Mouse (Mus musculus): ENCODE results near the gene Selenoi. TPM values are rescaled to one million over a fixed set of nuclear protein-coding genes. Genes with fewer than 3 reads are reported as not detected.

The Selenoi gene
- 0.07 and 0.12 TPM in 2 replicates for polyA plus RNA-seq (2012)

- TF ChIP-seq GATA1 (IDR thresholded peaks at IDR 0.05; ENCODE audit: low read length) (no peak), TAL1 (IDR thresholded peaks at IDR 0.05; ENCODE audit: low read length) (no peak)
- H3K36me3 ChIP-seq (ENCODE audit: control insufficient read depth) = peaks cover 12% of the 10 kb centered on the region
- H3K4me3 ChIP-seq (replicated peaks) = peak within 1 kb of the TSS; percentile 93
- H3K4me1 ChIP-seq (ENCODE audit: control insufficient read depth) = peaks cover 52% of the 10 kb centered on the region
- H3K27me3 ChIP-seq (ENCODE audit: control insufficient read depth) = no peaks in the 10 kb centered on the region
- peaks cover 3% of the 10 kb centered on the region for H3K9me3 ChIP-seq (ENCODE audit: control insufficient read depth, low read length)
Measured at GRCm38 (mm10) chr5:30232271-30232971, at the start of gene Selenoi. Selenoi (plus strand) TSS chr5:30232581.

GRCm38 (mm10) chr5:30187687-30188485, 44.5 kb upstream of the Selenoi start:
- Histone ChIP-seq H3K4me1 (ENCODE audit: control insufficient read depth) (no peaks in the 10 kb centered on the region), H3K4me3 (replicated peaks) (no peak overlapping the region), H3K9me3 (ENCODE audit: control insufficient read depth, low read length) (no peaks in the 10 kb centered on the region), H3K36me3 (ENCODE audit: control insufficient read depth) (peaks cover 52% of the 10 kb centered on the region), H3K27me3 (ENCODE audit: control insufficient read depth) (no peaks in the 10 kb centered on the region)
- TF ChIP-seq TAL1 (IDR thresholded peaks at IDR 0.05; ENCODE audit: low read length) = no peak
- no peak for TF ChIP-seq GATA1 (IDR thresholded peaks at IDR 0.05; ENCODE audit: low read length)

- H3K4me3 ChIP-seq (replicated peaks) = no peak overlapping the region
- no peaks in the 10 kb centered on the region for H3K9me3 ChIP-seq (ENCODE audit: control insufficient read depth, low read length)
- no peaks in the 10 kb centered on the region for H3K27me3 ChIP-seq (ENCODE audit: control insufficient read depth)
- TF ChIP-seq TAL1 (IDR thresholded peaks at IDR 0.05; ENCODE audit: low read length) (no peak), GATA1 (IDR thresholded peaks at IDR 0.05; ENCODE audit: low read length) (no peak)
- no peaks in the 10 kb centered on the region; the same call in 1 of the 2 replicates for H3K4me1 ChIP-seq (ENCODE audit: control insufficient read depth)
- H3K36me3 ChIP-seq (ENCODE audit: control insufficient read depth) = peaks cover 17% of the 10 kb centered on the region
Measured at GRCm38 (mm10) chr5:30192452-30192851, 39.9 kb upstream of the Selenoi start.

GRCm38 (mm10) chr5:30195340-30195739, 37.0 kb upstream of the Selenoi start:
- TF ChIP-seq GATA1 (IDR thresholded peaks at IDR 0.05; ENCODE audit: low read length) (no peak), TAL1 (IDR thresholded peaks at IDR 0.05; ENCODE audit: low read length) (no peak)
- Histone ChIP-seq H3K4me1 (ENCODE audit: control insufficient read depth) (peaks cover 2% of the 10 kb centered on the region), H3K9me3 (ENCODE audit: control insufficient read depth, low read length) (no peaks in the 10 kb centered on the region), H3K27me3 (ENCODE audit: control insufficient read depth) (no peaks in the 10 kb centered on the region), H3K36me3 (ENCODE audit: control insufficient read depth) (peaks cover 3% of the 10 kb centered on the region), H3K4me3 (replicated peaks) (no peak overlapping the region)

- H3K4me1 ChIP-seq (ENCODE audit: control insufficient read depth) = peaks cover 2% of the 10 kb centered on the region
- H3K27me3 ChIP-seq (ENCODE audit: control insufficient read depth) = no peaks in the 10 kb centered on the region
- no peak overlapping the region for H3K4me3 ChIP-seq (replicated peaks)
- TF ChIP-seq GATA1 (IDR thresholded peaks at IDR 0.05; ENCODE audit: low read length) = no peak
- TF ChIP-seq TAL1 (IDR thresholded peaks at IDR 0.05; ENCODE audit: low read length) = no peak
- H3K9me3 ChIP-seq (ENCODE audit: control insufficient read depth, low read length) = no peaks in the 10 kb centered on the region
- H3K36me3 ChIP-seq (ENCODE audit: control insufficient read depth) = no peaks in the 10 kb centered on the region
Measured at GRCm38 (mm10) chr5:30198257-30198656, 34.1 kb upstream of the Selenoi start.

GRCm38 (mm10) chr5:30201521-30201920, 30.9 kb upstream of the Selenoi start:
- Histone ChIP-seq H3K4me3 (replicated peaks) (no peak overlapping the region), H3K27me3 (ENCODE audit: control insufficient read depth) (no peaks in the 10 kb centered on the region), H3K9me3 (ENCODE audit: control insufficient read depth, low read length) (no peaks in the 10 kb centered on the region), H3K4me1 (ENCODE audit: control insufficient read depth) (peaks cover 2% of the 10 kb centered on the region; the same call in 1 of the 2 replicates), H3K36me3 (ENCODE audit: control insufficient read depth) (no peaks in the 10 kb centered on the region)
- no peak for TF ChIP-seq TAL1 (IDR thresholded peaks at IDR 0.05; ENCODE audit: low read length)
- no peak for TF ChIP-seq GATA1 (IDR thresholded peaks at IDR 0.05; ENCODE audit: low read length)

GRCm38 (mm10) chr5:30202221-30202620, 30.2 kb upstream of the Selenoi start:
- no peaks in the 10 kb centered on the region for H3K36me3 ChIP-seq (ENCODE audit: control insufficient read depth)
- no peaks in the 10 kb centered on the region for H3K27me3 ChIP-seq (ENCODE audit: control insufficient read depth)
- no peak for TF ChIP-seq GATA1 (IDR thresholded peaks at IDR 0.05; ENCODE audit: low read length)
- no peak for TF ChIP-seq TAL1 (IDR thresholded peaks at IDR 0.05; ENCODE audit: low read length)
- no peaks in the 10 kb centered on the region for H3K9me3 ChIP-seq (ENCODE audit: control insufficient read depth, low read length)
- H3K4me1 ChIP-seq (ENCODE audit: control insufficient read depth) = peaks cover 2% of the 10 kb centered on the region; the same call in 1 of the 2 replicates
- H3K4me3 ChIP-seq (replicated peaks) = no peak overlapping the region

- Histone ChIP-seq H3K4me3 (replicated peaks) (no peak overlapping the region), H3K9me3 (ENCODE audit: control insufficient read depth, low read length) (no peaks in the 10 kb centered on the region), H3K4me1 (ENCODE audit: control insufficient read depth) (no peaks in the 10 kb centered on the region), H3K27me3 (ENCODE audit: control insufficient read depth) (no peaks in the 10 kb centered on the region), H3K36me3 (ENCODE audit: control insufficient read depth) (no peaks in the 10 kb centered on the region)
- TF ChIP-seq GATA1 (IDR thresholded peaks at IDR 0.05; ENCODE audit: low read length) = no peak
- no peak for TF ChIP-seq TAL1 (IDR thresholded peaks at IDR 0.05; ENCODE audit: low read length)
Measured at GRCm38 (mm10) chr5:30203216-30203885, 29.0 kb upstream of the Selenoi start.

- TF ChIP-seq TAL1 (IDR thresholded peaks at IDR 0.05; ENCODE audit: low read length) (no peak), GATA1 (IDR thresholded peaks at IDR 0.05; ENCODE audit: low read length) (no peak)
- Histone ChIP-seq H3K4me1 (ENCODE audit: control insufficient read depth) (no peaks in the 10 kb centered on the region), H3K4me3 (replicated peaks) (no peak overlapping the region), H3K36me3 (ENCODE audit: control insufficient read depth) (no peaks in the 10 kb centered on the region), H3K9me3 (ENCODE audit: control insufficient read depth, low read length) (no peaks in the 10 kb centered on the region), H3K27me3 (ENCODE audit: control insufficient read depth) (no peaks in the 10 kb centered on the region)
Measured at GRCm38 (mm10) chr5:30204441-30204840, 27.9 kb upstream of the Selenoi start.
